Mouse (Mus musculus) C2C12 (cell line): Measurements from ENCODE around the gene Rsc1a1. TPM values are rescaled to one million over a fixed set of nuclear protein-coding genes. Genes with fewer than 3 reads are reported as not detected.

Experiments
- H3K27me3 ChIP-seq: one replicate; pipeline ENCODE4 v1.6.1; 2011; ENCODE audit not compliant: control insufficient read depth, insufficient read depth, insufficient read length
- H3K36me3 ChIP-seq: one replicate; pipeline ENCODE4 v1.6.1; 2011; ENCODE audit not compliant: control insufficient read depth, insufficient read depth
- H3K4me3 ChIP-seq: one replicate; pipeline ENCODE4 v1.5.1; 2011; ENCODE audit warnings: mild to moderate bottlenecking, control low read depth; ENCODE audit not compliant: poor library complexity, insufficient read depth, severe bottlenecking
- H3K79me2 ChIP-seq: one replicate; pipeline ENCODE4 v1.6.1; 2011; ENCODE audit not compliant: control insufficient read depth, insufficient read depth
- H3K79me3 ChIP-seq: one replicate; pipeline ENCODE4 v1.6.1; 2011; ENCODE audit warnings: low read depth, control low read depth
- H3ac ChIP-seq: one replicate; pipeline ENCODE3; 2011; ENCODE audit warnings: low read depth; ENCODE audit not compliant: control insufficient read depth, insufficient read length
- CEBPB ChIP-seq: IDR thresholded peaks from one replicate; pipeline ENCODE4 v1.6.1; 2011; ENCODE audit warnings: low read depth, mild to moderate bottlenecking, control low read depth, moderate library complexity
- CTCF ChIP-seq: IDR thresholded peaks from one replicate; pipeline ENCODE4 v1.5.1; 2011; ENCODE audit not compliant: control insufficient read depth, insufficient read depth, insufficient read length
- FOSL1 ChIP-seq: IDR thresholded peaks from one replicate; pipeline ENCODE4 v1.8.0; 2011; ENCODE audit warnings: mild to moderate bottlenecking, low read length; ENCODE audit not compliant: poor library complexity, insufficient read depth, severe bottlenecking
- MAX ChIP-seq: IDR thresholded peaks from one replicate; pipeline ENCODE4 v1.6.1; 2011; ENCODE audit warnings: mild to moderate bottlenecking, control low read depth
- MYOD1 ChIP-seq: IDR thresholded peaks from one replicate; pipeline ENCODE4 v1.6.1; 2011; ENCODE audit warnings: low read depth; ENCODE audit not compliant: control insufficient read depth, insufficient read length
- MYOG ChIP-seq: IDR thresholded peaks from one replicate; pipeline ENCODE4 v1.6.1; 2011; ENCODE audit not compliant: control insufficient read depth, insufficient read length; ENCODE audit errors: extremely low read depth
- USF1 ChIP-seq: IDR thresholded peaks from one replicate; pipeline ENCODE4 v1.6.1; 2011; ENCODE audit warnings: low read depth, mild to moderate bottlenecking, control low read depth, moderate library complexity
- polyA plus RNA-seq: library from polyadenylated mRNA; unstranded; fragments of >200 nt; fragmentation: generic; extraction: Trizol; gene quantifications from one replicate; pipeline ENCODE4 v1.2.1, GENCODE M21; 2012; ENCODE audit warnings: missing spikeins

Gene Rsc1a1
- polyA plus RNA-seq, 1 experiment = 5.4 TPM

DNA sequence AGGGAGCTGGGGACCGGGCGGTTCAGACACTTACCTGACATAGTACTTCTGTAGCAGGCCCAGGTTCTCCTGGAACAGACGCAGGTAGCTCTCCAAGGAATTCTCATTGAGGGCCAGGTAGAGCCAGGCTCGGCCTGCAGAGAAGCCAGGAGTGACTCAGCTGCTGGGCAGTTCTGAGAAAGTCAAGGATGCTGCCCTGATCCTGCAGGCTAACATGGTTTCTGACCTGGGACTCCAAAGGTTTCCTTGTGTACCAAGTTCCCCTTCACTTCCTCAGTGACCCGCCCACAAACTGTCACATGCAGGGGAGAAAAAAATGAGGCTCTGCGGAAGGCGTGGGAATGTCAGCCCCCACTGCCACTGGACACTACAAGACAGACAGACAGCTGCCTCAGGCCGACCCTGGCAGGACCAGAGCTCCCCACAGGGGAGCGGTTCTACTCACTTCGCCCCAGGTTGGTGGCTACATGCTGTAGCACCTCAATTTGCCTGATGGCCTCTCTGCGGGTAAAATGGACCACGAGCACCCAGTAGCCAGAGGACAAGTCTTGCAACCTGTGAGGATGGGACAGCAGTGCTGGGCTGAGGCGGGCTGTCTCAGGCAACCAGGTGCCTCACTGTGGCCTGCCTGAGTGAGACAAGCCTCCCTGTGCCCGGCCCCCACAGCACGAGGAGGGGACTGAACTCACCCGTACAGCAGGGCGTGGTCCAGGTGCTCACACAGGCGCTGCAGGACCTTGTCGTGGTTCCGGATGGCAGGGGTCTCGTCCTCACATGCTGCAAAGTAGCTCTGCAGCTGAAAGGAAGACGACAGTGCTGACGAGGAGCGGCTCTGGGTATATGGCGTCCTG, 43.2 kb downstream of the Rsc1a1 start:
- Histone ChIP-seq H3K4me3 (no peak overlapping the region), H3K79me3 (peaks cover 2% of the 10 kb centered on the region), H3K79me2 (no peaks in the 10 kb centered on the region), H3K36me3 (peaks cover 5% of the 10 kb centered on the region), H3K27me3 (no peaks in the 10 kb centered on the region), H3ac (no peak overlapping the region)
- TF ChIP-seq CEBPB (no peak), FOSL1 (no peak), MAX (no peak), MYOG (no peak), USF1 (no peak), CTCF (no peak), MYOD1 (no peak)

DNA sequence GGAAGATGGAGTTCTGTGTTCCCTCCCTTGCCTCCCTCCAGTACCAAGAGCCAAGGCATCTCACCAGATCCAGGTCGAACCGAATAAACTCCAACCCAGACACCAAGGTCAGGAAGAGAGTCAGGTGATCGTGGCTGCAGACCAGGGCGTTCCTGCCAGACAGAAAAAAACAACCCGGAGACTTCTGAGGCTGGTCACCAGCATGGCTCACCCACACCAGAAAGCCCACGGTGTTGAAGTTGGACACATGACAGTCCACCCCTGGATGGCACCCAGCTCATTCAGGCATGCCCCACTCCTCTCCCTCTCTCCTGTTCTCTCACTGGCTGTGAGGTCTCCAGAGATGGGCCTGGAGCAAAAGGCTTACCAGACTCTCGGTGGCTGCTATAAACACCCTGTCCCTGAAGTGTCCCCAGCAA, 44.0 kb downstream of the Rsc1a1 start:
- no peak overlapping the region for H3ac ChIP-seq
- TF ChIP-seq USF1 (no peak), MYOD1 (no peak), MYOG (no peak), FOSL1 (no peak), MAX (no peak), CTCF (no peak), CEBPB (no peak)
- peaks cover 5% of the 10 kb centered on the region for H3K36me3 ChIP-seq
- H3K27me3 ChIP-seq = no peaks in the 10 kb centered on the region
- no peaks in the 10 kb centered on the region for H3K79me2 ChIP-seq
- peaks cover under 1% of the 10 kb centered on the region for H3K79me3 ChIP-seq
- H3K4me3 ChIP-seq = no peak overlapping the region

DNA sequence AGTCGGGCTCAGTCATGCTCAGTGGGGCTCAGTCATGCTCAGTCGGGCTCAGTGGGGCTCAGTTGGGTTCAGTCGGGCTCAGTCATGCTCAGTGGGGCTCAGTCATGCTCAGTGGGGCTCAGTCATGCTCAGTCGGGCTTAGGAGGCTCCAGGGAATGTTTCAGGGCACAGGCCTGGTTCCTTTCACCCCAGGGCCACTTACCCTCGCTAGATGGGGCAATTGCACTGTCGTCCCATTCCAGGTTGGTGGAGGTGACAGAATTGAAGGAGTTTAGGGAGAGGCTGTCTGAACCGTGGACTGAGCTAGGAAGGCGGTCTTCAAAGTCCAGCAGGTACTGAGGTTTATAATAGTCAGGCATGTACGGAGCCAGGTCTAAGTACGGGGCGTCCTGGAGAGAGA, 45.9 kb downstream of the Rsc1a1 start:
- TF ChIP-seq MAX (no peak), FOSL1 (no peak), MYOG (no peak), CTCF (no peak), MYOD1 (no peak), CEBPB (no peak), USF1 (no peak)
- Histone ChIP-seq H3K4me3 (no peak overlapping the region), H3K79me2 (no peaks in the 10 kb centered on the region), H3ac (no peak overlapping the region), H3K27me3 (no peaks in the 10 kb centered on the region), H3K36me3 (peaks cover 5% of the 10 kb centered on the region), H3K79me3 (no peaks in the 10 kb centered on the region)

DNA sequence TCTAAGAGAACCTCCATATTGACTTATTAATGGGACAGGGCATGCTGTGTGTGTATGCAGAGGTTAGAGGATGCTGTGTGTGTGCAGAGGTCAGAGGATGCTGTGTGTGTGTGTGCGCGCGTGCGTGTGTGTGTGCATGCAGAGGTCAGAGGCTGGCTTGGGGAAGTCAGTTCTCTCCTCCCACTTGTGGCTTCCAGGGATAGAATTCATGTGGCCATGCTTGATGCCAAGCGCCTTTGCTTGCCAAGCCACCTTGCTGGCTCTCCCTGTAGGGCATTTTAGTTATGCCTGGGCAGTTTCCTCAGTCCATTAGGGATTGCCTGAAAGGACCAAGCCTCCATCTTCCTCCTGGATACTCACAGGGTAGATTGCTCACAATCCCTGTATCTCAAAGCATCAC, 48.7 kb downstream of the Rsc1a1 start:
- H3K27me3 ChIP-seq = no peaks in the 10 kb centered on the region
- H3ac ChIP-seq = no peak overlapping the region
- TF ChIP-seq CEBPB (no peak), MAX (no peak), MYOG (no peak), FOSL1 (no peak), MYOD1 (no peak)
- H3K79me2 ChIP-seq = no peaks in the 10 kb centered on the region
- no peaks in the 10 kb centered on the region for H3K79me3 ChIP-seq
- H3K36me3 ChIP-seq = peaks cover 10% of the 10 kb centered on the region
- H3K4me3 ChIP-seq = no peak overlapping the region

DNA sequence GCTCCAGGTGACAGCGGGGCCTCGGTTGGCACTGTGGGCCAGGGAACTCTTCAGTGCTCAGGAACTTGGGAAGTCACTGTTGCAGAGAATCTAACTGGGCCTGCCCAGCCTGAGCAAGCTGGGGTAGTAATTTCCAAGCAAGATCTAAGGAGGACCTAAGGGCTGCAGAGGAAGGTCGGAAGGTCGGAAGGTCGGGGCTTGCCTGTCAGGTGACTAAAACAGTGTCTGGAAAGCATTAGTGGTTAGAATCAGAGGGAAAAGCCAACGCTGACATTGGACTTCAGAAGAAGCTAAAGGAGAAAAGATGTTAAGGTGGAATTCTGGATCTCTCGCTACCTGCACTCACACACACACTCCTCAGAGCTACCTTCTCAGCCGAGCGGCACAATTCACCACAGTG, 49.4 kb downstream of the Rsc1a1 start:
- no peak for TF ChIP-seq USF1
- H3K79me3 ChIP-seq = no peaks in the 10 kb centered on the region
- no peaks in the 10 kb centered on the region for H3K79me2 ChIP-seq
- no peak overlapping the region for H3ac ChIP-seq
- peaks cover 10% of the 10 kb centered on the region for H3K36me3 ChIP-seq
- no peaks in the 10 kb centered on the region for H3K27me3 ChIP-seq
- H3K4me3 ChIP-seq = no peak overlapping the region

Other genes with a start within 250 kb of the Rsc1a1 start
- not detected for gene Srarp, start 249.5 kb downstream of the Rsc1a1 start, polyA plus RNA-seq
- gene Zbtb17, start 240.9 kb downstream of the Rsc1a1 start, polyA plus RNA-seq = 30.3 TPM
- gene Spen, start 147.0 kb downstream of the Rsc1a1 start, polyA plus RNA-seq = 12.1 TPM
- 49.8 TPM for gene Fblim1, start 79.5 kb downstream of the Rsc1a1 start, polyA plus RNA-seq
- not detected for gene Tmem82, start 67.0 kb downstream of the Rsc1a1 start, polyA plus RNA-seq
- 0.13 TPM for gene Slc25a34, start 61.8 kb downstream of the Rsc1a1 start, polyA plus RNA-seq
- 13.1 TPM for gene Plekhm2, start 20.7 kb downstream of the Rsc1a1 start, polyA plus RNA-seq
- gene Ddi2, start 37.8 kb upstream of the Rsc1a1 start, polyA plus RNA-seq = 12.8 TPM
- not detected for gene Agmat, start 61.1 kb upstream of the Rsc1a1 start, polyA plus RNA-seq
- gene Dnajc16, start 105.3 kb upstream of the Rsc1a1 start, polyA plus RNA-seq = 5.2 TPM
- 17.0 TPM for gene Casp9, start 108.0 kb upstream of the Rsc1a1 start, polyA plus RNA-seq
- not detected for gene Cela2a, start 140.6 kb upstream of the Rsc1a1 start, polyA plus RNA-seq
- not detected for gene Ctrc, start 160.8 kb upstream of the Rsc1a1 start, polyA plus RNA-seq
- gene Efhd2, start 189.3 kb upstream of the Rsc1a1 start, polyA plus RNA-seq = 45.1 TPM